Mouse (Mus musculus): ENCODE measurements around the gene Ubfd1. TPM values are rescaled to one million over a fixed set of nuclear protein-coding genes. Genes with fewer than 3 reads are reported as not detected.
A peak's percentile ranks its signal among the peaks of the same experiment; 100 is the strongest.

Ubfd1 gene
- 9.3 and 15.5 TPM in 2 replicates for polyA plus RNA-seq (2012; ENCODE audit: insufficient read depth, insufficient read length, missing spikeins)

DNA sequence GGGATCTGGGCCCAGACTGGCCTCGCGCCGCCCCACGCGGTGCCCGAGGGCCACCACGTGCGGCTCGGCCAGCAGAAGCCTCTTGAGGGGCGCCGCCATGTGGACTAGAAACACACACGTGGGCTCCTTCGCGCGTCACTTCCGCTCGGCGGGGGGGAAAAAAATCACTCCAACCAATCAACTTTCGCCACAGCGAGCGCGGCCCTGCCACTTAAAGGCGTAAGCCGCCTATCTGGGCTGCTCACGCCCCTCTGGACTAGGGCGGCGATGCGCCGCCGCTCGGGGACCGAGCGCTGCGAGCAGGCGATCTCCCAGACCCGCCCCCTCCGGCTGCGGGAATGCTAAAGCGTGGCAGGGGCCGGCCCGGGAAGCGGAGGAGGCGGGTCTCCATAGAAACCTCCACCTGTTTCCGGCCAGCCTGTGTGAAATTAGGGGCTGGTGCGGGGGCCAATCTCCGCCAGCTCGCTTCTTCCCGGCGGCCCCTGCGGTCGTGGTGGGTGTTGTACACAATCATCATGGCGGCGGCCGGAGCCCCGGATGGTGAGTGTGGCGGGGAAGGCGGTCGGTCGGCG, at the start of gene Ubfd1, which contains the start of gene Ears2:
Ubfd1 (plus strand) TSS at position 231 of the 572 bp plus-strand sequence.
Ears2 (minus strand) TSS at position 319 of the 572 bp plus-strand sequence.
- Histone ChIP-seq H3K4me3 (ENCODE audit: insufficient read depth, low read depth, low read length) (peak within 1 kb of the TSS; percentile 90), H3K4me1 (ENCODE audit: control insufficient read depth, insufficient read depth, insufficient read length, low read length) (peaks cover 4% of the 10 kb centered on the region; the same call in 1 of the 2 replicates), H3K27ac (replicated peaks; ENCODE audit: low read depth, low read length) (peak within 1 kb of the TSS; percentile 94)

DNA sequence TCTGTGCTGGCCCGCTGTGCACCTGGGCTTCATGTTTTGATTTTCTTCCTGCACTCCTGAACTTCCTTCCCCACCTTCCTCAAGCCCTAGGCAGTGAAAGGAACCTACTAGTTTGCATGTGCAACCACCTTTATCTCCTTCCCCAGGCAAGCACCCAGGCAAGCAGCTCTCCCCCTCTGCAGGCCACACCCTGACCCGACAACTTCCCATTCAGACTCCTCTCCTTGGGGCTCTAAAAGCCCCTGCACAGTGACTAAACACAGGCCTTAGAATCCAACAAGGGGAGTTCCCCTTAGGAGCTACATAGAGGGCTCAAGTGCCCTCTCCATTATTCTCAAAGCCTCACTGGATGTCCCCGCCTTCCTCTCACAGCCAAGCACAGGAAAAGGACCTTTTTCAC, 48.7 kb upstream of the Ubfd1 start:
- Histone ChIP-seq H3K27ac (replicated peaks; ENCODE audit: low read depth, low read length) (no peak overlapping the region), H3K4me3 (ENCODE audit: insufficient read depth, low read depth, low read length) (no peak overlapping the region), H3K4me1 (ENCODE audit: control insufficient read depth, insufficient read depth, insufficient read length, low read length) (peaks cover 11% of the 10 kb centered on the region)

DNA sequence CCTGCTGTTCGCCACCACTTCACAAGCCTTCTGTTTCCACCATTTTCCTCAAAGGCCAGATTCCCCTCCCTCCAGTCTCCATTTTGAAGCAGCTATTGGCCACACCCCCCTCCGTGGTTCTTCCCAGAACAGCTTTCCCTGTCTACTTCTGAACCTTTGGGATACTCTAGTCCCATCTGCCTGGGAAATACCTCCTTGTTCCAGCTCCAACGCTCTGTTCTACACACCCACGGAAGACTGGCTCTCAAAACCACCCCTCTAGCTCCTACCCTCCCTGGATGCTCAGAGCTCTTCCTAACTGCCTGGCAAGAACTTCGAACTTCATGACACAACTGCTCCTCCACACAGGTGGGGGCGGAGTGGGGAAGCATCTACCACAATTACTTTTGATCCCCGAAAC, 48.0 kb upstream of the Ubfd1 start:
- Histone ChIP-seq H3K4me1 (ENCODE audit: control insufficient read depth, insufficient read depth, insufficient read length, low read length) (peaks cover 11% of the 10 kb centered on the region), H3K4me3 (ENCODE audit: insufficient read depth, low read depth, low read length) (no peak overlapping the region), H3K27ac (replicated peaks; ENCODE audit: low read depth, low read length) (no peak overlapping the region)

DNA sequence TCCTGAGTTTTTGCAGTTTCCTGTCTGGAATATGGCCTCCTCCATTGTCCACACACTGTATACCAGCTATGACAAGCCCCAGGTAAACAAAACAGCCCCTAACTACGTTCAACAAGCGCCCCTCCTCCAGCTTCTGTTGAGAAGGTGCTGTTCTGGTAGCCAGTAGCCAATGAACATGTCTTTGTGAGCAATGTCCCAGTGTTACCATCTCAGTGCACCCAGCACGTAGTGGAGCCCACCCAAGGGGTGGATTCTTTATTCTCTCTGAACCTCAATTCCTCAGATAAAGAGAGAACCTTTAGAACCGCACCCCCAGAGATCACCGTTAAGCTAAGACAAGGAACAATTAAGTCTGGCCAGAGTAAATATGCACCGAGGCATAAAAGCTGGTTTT, 46.7 kb upstream of the Ubfd1 start:
- Histone ChIP-seq H3K4me1 (ENCODE audit: control insufficient read depth, insufficient read depth, insufficient read length, low read length) (peaks cover 8% of the 10 kb centered on the region; the same call in 1 of the 2 replicates), H3K4me3 (ENCODE audit: insufficient read depth, low read depth, low read length) (peak overlapping the region; percentile 88), H3K27ac (replicated peaks; ENCODE audit: low read depth, low read length) (no peak overlapping the region)

DNA sequence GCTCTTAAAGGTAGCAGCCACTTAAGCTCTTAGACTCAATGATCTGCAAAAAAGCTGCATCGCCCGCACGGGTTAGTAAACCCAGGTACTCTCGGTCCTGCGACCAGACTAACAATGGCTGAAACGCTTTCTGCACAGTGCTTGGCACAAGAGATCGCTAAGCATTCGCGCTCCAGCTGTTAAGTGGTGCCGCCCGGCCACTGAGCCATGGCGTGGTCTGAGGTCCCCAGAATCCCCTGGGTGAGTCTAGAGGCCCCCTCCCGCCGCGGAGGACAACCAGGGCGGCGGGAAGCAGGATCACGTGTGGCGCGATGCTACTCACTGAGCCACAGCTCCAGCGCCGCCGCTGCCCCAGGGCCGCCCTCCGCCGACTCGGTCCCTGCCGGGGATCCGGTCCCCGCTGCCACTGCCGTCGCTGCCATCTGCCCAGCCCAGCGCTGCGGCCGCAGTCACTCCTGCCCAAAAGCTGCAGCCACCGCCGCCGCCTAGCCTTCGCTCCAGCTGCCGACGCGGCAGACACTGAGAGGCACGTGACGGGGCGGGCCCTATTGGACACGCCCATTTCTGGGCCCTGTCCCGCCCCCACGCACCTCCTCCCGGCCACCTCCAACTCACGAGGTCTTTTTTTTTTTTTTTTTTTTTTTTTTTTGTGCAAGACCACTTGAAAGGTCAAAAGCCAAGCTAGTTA, 46.2 kb upstream of the Ubfd1 start, which contains the start of gene Gga2:
Gga2 (minus strand) TSS at position 556 of the 688 bp plus-strand sequence.
- Histone ChIP-seq H3K27ac (replicated peaks; ENCODE audit: low read depth, low read length) (peak within 1 kb of the TSS; percentile 53), H3K4me3 (ENCODE audit: insufficient read depth, low read depth, low read length) (peak within 1 kb of the TSS; percentile 88), H3K4me1 (ENCODE audit: control insufficient read depth, insufficient read depth, insufficient read length, low read length) (peaks cover 8% of the 10 kb centered on the region; the same call in 1 of the 2 replicates)

DNA sequence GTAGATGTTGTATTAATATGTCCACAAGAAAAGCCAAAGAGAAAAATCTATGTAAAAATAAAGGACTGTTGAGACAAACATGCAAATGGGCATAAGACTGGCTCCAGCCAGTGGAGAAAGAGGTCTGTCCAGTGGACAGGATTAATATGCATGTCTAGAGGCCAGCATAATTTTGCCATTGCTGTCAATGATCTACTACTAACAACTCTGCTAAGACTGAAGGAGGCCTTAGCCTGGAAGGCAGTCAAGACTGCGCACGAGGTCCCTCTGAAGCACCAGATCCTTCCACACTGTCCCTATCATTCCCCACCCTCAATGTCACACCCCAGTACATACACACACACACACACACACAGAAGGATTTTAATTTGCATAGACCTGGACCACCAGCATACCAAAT, 44.8 kb upstream of the Ubfd1 start:
- H3K4me3 ChIP-seq (ENCODE audit: insufficient read depth, low read depth, low read length), result no peak overlapping the region
- no peak overlapping the region for H3K27ac ChIP-seq (replicated peaks; ENCODE audit: low read depth, low read length)
- H3K4me1 ChIP-seq (ENCODE audit: control insufficient read depth, insufficient read depth, insufficient read length, low read length), result peaks cover 8% of the 10 kb centered on the region; the same call in 1 of the 2 replicates

DNA sequence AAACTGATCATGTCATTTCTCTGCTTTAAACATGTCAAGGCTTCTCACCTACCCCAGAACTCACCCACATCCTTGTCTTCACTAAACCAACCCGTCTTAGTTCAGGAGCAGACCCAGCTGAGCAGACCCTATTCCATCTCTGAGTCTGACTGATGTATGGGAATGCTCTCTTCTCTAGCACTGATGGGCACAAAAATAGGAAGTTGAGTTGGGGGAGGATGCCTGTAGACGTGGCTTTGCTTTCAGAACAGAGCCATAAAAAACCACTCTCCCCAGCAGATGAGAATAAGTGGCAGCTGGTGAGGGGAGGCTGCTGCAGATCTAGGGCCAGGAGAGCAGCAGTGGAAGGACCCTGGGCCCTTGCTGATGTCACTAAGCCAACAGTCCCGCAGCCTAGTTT, 33.6 kb upstream of the Ubfd1 start:
- H3K27ac ChIP-seq (replicated peaks; ENCODE audit: low read depth, low read length), result no peak overlapping the region
- no peak overlapping the region for H3K4me3 ChIP-seq (ENCODE audit: insufficient read depth, low read depth, low read length)
- no peaks in the 10 kb centered on the region for H3K4me1 ChIP-seq (ENCODE audit: control insufficient read depth, insufficient read depth, insufficient read length, low read length)

DNA sequence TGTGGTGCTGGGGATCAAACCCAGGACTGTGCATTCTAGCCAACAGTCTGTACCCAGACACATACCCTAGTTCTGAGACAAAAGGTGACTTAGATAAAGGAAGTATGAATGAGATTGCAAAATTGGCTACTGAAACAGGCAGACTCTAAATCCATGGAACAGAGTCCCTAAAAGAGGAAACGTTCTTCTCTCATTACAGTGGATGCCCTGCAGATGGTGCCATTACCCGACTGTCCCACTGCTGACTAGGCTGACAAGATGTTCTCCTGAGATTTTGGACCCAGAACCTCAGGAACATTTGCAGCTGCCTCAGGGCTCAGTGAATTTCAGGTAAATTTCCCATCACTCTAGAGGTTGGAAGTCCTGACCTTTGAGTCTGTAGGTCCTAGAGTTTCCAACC, 32.6 kb upstream of the Ubfd1 start:
- Histone ChIP-seq H3K4me3 (ENCODE audit: insufficient read depth, low read depth, low read length) (no peak overlapping the region), H3K27ac (replicated peaks; ENCODE audit: low read depth, low read length) (no peak overlapping the region)

DNA sequence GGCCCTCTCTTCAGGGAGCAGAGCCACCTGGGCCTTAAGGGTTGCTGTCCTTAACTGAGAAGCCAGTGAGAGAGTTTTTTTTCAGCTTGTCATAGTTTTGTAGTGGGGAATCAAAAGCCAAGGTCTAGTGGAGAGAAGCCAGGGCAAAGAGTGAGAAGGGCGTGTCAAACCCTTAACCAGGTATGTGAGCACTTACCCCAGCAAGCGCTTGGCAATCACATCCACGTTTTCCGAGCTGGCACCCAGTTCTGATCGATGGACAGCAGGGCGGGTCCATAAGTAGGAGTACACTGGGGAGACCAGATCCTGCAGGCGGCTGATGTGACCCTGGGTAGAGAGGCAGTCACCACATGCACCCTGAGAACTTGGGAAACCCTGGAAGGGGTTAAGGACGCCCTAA, 22.9 kb upstream of the Ubfd1 start:
- no peak overlapping the region for H3K27ac ChIP-seq (replicated peaks; ENCODE audit: low read depth, low read length)
- H3K4me3 ChIP-seq (ENCODE audit: insufficient read depth, low read depth, low read length), result no peak overlapping the region
- H3K4me1 ChIP-seq (ENCODE audit: control insufficient read depth, insufficient read depth, insufficient read length, low read length), result no peaks in the 10 kb centered on the region

More for the DNA sequence above, 32.6 kb upstream of the Ubfd1 start:
- H3K4me1 ChIP-seq (ENCODE audit: control insufficient read depth, insufficient read depth, insufficient read length, low read length), result no peaks in the 10 kb centered on the region

DNA sequence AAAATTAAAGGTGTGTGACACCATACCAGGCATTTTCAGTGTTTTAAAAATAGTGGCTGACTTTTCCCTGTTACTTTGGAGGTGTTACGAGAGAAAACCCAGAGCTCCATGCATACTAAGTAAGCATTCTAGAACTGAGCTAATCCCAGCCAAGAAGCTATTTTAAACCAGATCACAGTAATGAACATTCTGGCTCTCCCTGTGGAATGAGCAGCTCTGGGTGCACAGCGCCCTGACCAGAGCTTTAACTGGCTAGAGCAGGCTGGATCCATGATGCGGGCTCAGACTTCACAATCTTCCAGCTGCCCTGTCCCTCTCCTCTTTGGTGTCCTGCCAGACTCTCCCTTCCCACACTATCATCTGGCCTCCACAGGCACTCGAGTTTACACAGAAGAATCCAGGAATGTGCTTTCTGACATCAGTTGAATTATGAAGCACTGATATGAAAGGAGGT, 21.8 kb upstream of the Ubfd1 start:
- Histone ChIP-seq H3K27ac (replicated peaks; ENCODE audit: low read depth, low read length) (no peak overlapping the region), H3K4me1 (ENCODE audit: control insufficient read depth, insufficient read depth, insufficient read length, low read length) (no peaks in the 10 kb centered on the region)

DNA sequence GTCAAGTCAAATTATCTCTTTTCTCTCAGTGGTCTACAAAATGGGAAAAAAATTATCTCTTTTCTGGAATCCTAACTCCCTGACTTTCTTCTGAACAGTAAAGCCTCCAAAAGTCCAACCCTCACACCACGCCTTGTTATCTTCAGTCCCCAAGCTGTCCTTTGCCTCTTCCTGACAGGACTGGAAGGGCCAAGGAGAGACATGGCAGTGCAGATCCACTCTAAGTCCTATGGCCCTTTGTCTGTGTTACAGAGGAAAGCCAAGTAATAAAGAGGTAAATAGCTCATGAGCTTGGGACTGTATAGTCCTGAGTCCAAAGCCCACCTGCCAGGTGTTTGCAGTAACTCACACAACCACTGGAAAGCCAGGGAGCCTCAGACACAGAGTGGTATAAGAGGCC, 21.3 kb upstream of the Ubfd1 start:
- H3K4me1 ChIP-seq (ENCODE audit: control insufficient read depth, insufficient read depth, insufficient read length, low read length), result no peaks in the 10 kb centered on the region
- H3K4me3 ChIP-seq (ENCODE audit: insufficient read depth, low read depth, low read length), result no peak overlapping the region
- no peak overlapping the region for H3K27ac ChIP-seq (replicated peaks; ENCODE audit: low read depth, low read length)

More for the DNA sequence above, 21.8 kb upstream of the Ubfd1 start:
- no peak overlapping the region for H3K4me3 ChIP-seq (ENCODE audit: insufficient read depth, low read depth, low read length)

DNA sequence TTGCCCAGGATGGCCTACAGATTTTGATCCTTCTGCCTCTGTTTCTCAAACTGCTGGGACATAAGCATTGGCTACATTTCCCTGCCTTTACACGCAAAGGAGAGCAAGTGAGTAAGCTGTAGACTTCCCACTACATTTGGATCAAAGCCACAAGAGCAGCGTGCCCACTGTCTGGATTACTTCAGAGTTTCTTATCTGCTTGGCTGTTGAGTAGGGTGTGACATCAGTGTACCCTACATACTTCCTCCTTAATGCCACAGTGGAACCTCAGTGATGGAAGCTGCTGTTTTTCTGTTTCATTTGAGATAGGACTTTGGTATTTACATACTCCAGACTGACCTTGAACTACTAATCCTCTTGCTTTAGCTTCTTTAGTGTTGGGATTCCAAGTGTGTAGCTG, 20.2 kb upstream of the Ubfd1 start:
- no peaks in the 10 kb centered on the region for H3K4me1 ChIP-seq (ENCODE audit: control insufficient read depth, insufficient read depth, insufficient read length, low read length)
- no peak overlapping the region for H3K4me3 ChIP-seq (ENCODE audit: insufficient read depth, low read depth, low read length)
- no peak overlapping the region for H3K27ac ChIP-seq (replicated peaks; ENCODE audit: low read depth, low read length)

DNA sequence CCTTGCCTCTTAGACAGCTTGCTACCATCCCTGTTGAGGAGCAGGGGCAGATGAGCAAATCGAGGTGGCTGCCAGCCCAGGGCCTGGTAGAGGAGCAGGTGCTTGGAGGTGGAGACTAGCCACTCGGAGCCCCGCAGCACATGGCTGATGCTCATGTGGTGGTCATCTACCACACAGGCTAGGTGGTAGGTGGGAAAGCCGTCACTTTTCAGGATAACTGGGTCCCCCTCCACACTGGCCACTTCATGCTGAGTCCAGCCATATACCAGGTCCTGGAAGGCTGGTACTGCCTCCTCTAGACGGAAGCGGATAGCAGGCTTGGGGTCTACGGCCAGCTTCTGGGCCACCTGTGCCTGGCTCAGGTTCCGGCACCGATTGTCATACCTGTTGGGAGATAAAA, 18.8 kb upstream of the Ubfd1 start:
- no peaks in the 10 kb centered on the region for H3K4me1 ChIP-seq (ENCODE audit: control insufficient read depth, insufficient read depth, insufficient read length, low read length)
- no peak overlapping the region for H3K27ac ChIP-seq (replicated peaks; ENCODE audit: low read depth, low read length)
- H3K4me3 ChIP-seq (ENCODE audit: insufficient read depth, low read depth, low read length), result no peak overlapping the region

DNA sequence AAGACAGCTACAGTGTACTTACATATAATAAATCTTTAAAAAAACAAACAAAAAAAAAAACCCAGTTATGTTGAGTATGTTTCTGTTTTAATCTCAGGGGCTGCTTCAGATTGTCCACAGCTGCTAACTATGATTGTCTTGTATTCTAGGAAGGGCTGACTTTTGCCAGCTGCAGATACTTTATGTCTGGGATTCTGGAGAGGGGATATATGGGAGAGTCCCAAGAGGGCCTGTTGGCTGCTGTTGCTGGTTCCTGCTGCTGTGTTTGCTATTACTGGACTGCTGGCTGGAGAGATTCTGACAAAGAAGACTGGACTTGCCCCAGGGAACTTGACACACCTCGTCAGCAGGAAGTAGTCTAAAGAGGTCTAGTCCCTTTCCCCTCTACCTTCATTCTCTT, 16.1 kb upstream of the Ubfd1 start:
- Histone ChIP-seq H3K4me1 (ENCODE audit: control insufficient read depth, insufficient read depth, insufficient read length, low read length) (no peaks in the 10 kb centered on the region), H3K4me3 (ENCODE audit: insufficient read depth, low read depth, low read length) (no peak overlapping the region), H3K27ac (replicated peaks; ENCODE audit: low read depth, low read length) (no peak overlapping the region)

DNA sequence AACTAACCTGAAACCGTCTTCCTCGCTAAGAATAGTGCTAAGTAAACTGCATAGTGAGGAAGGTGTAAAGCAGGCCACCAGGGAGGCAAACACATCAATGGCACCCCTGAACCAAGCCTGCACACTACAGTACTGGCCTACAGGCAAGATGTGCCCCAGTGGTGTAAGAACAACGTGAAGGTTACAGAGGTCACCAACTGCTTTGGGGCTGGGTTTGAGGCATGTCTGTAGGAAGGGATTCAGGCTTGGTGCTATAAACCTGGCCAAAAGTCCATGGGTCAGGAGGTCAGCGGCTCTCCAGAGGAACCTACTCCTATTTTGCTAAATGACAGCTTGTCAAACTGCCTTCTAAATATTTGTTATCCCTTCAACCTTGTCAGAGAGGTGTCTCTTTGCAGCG, 10.3 kb upstream of the Ubfd1 start:
- no peaks in the 10 kb centered on the region for H3K4me1 ChIP-seq (ENCODE audit: control insufficient read depth, insufficient read depth, insufficient read length, low read length)
- no peak overlapping the region for H3K4me3 ChIP-seq (ENCODE audit: insufficient read depth, low read depth, low read length)
- no peak overlapping the region for H3K27ac ChIP-seq (replicated peaks; ENCODE audit: low read depth, low read length)

DNA sequence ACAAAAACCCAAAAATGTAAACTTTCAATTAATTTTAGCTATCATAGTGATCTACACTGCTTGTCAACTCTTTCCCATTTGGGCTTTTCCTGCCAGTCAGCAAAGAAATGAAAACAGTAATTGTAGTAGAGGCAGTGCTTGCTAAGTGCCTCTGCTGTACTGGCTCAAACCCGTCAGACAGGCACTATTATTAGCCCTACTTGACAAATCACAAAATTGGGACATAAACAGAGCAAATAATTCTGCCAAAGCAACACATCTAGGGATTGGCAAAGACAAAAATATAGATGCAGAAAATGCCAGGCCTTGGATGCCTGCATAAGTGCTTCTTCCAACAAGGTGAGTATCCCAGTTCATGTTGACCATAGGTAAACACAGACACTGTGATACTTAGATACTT, 1.3 kb upstream of the Ubfd1 start:
- peaks cover 4% of the 10 kb centered on the region; the same call in 1 of the 2 replicates for H3K4me1 ChIP-seq (ENCODE audit: control insufficient read depth, insufficient read depth, insufficient read length, low read length)
- no peak overlapping the region for H3K4me3 ChIP-seq (ENCODE audit: insufficient read depth, low read depth, low read length)
- H3K27ac ChIP-seq (replicated peaks; ENCODE audit: low read depth, low read length), result no peak overlapping the region
